Mouse (Mus musculus): ENCODE measurements around the gene Zfp867. TPM values are rescaled to one million over a fixed set of nuclear protein-coding genes. Genes with fewer than 3 reads are reported as not detected.
A peak's percentile ranks its signal among the peaks of the same experiment; 100 is the strongest.

The Zfp867 gene
- polyA plus RNA-seq, 1 experiment = 1.3 TPM

GRCm38 (mm10) chr11:59496672-59497310, 24.5 kb upstream of the Zfp867 start:
- Histone ChIP-seq H3K4me3 (no peak overlapping the region), H3K36me3 (ENCODE audit: control insufficient read depth, insufficient read depth) (peaks cover 51% of the 10 kb centered on the region), H3K27me3 (ENCODE audit: control insufficient read depth, insufficient read depth, insufficient read length) (no peaks in the 10 kb centered on the region), H3ac (ENCODE audit: control insufficient read depth, insufficient read length) (no peak overlapping the region), H3K79me2 (ENCODE audit: control insufficient read depth, insufficient read depth) (peaks cover 3% of the 10 kb centered on the region), H3K4me2 (ENCODE audit: low read depth) (peak overlapping the region; percentile 34)
- TF ChIP-seq E2F4 (IDR thresholded peaks at IDR 0.05; ENCODE audit: insufficient read depth) (no peak), MYOG (IDR thresholded peaks at IDR 0.05; ENCODE audit: control insufficient read depth in 1 of 3, insufficient read depth in 1 of 3, insufficient read length in 2 of 3, low read depth in 2 of 3) (no peak), REST (IDR thresholded peaks at IDR 0.05; ENCODE audit: insufficient read depth, insufficient read length) (no peak), USF1 (IDR thresholded peaks at IDR 0.05; ENCODE audit: low read depth) (no peak), TCF3 (IDR thresholded peaks at IDR 0.05; ENCODE audit: insufficient read length, low read depth) (no peak), MAX (IDR thresholded peaks at IDR 0.05; ENCODE audit: low read depth) (no peak), SRF (IDR thresholded peaks at IDR 0.05; ENCODE audit: control insufficient read depth, insufficient read length, low read depth) (no peak), POLR2AphosphoS2 (IDR thresholded peaks at IDR 0.05; ENCODE audit: insufficient read length, low read depth) (no peak), MYOD1 (IDR thresholded peaks at IDR 0.05; ENCODE audit: control insufficient read depth in 1 of 3, insufficient read length in 2 of 3, low read depth in 2 of 3) (no peak), TCF12 (IDR thresholded peaks at IDR 0.05; ENCODE audit: insufficient read depth, poor library complexity, severe bottlenecking) (no peak), CEBPB (IDR thresholded peaks at IDR 0.05; ENCODE audit: insufficient read depth, poor library complexity, severe bottlenecking) (no peak), POLR2A (IDR thresholded peaks at IDR 0.05; ENCODE audit: insufficient read length, low read depth) (no peak)

GRCm38 (mm10) chr11:59486222-59486621, 13.9 kb upstream of the Zfp867 start:
- Histone ChIP-seq H3K4me2 (ENCODE audit: low read depth) (no peak overlapping the region), H3K36me3 (ENCODE audit: control insufficient read depth, insufficient read depth) (peaks cover 6% of the 10 kb centered on the region), H3K27me3 (ENCODE audit: control insufficient read depth, insufficient read depth, insufficient read length) (no peaks in the 10 kb centered on the region), H3ac (ENCODE audit: control insufficient read depth, insufficient read length) (no peak overlapping the region), H3K4me3 (no peak overlapping the region), H3K79me2 (ENCODE audit: control insufficient read depth, insufficient read depth) (no peaks in the 10 kb centered on the region)
- TF ChIP-seq MYOD1 (IDR thresholded peaks at IDR 0.05; ENCODE audit: control insufficient read depth in 1 of 3, insufficient read length in 2 of 3, low read depth in 2 of 3) (no peak), MAX (IDR thresholded peaks at IDR 0.05; ENCODE audit: low read depth) (no peak), TCF12 (IDR thresholded peaks at IDR 0.05; ENCODE audit: insufficient read depth, poor library complexity, severe bottlenecking) (no peak), MYOG (IDR thresholded peaks at IDR 0.05; ENCODE audit: control insufficient read depth in 1 of 3, insufficient read depth in 1 of 3, insufficient read length in 2 of 3, low read depth in 2 of 3) (no peak), CEBPB (IDR thresholded peaks at IDR 0.05; ENCODE audit: insufficient read depth, poor library complexity, severe bottlenecking) (no peak), E2F4 (IDR thresholded peaks at IDR 0.05; ENCODE audit: insufficient read depth) (no peak), SRF (IDR thresholded peaks at IDR 0.05; ENCODE audit: control insufficient read depth, insufficient read length, low read depth) (no peak), POLR2A (IDR thresholded peaks at IDR 0.05; ENCODE audit: insufficient read length, low read depth) (no peak), USF1 (IDR thresholded peaks at IDR 0.05; ENCODE audit: low read depth) (no peak), TCF3 (IDR thresholded peaks at IDR 0.05; ENCODE audit: insufficient read length, low read depth) (no peak), POLR2AphosphoS2 (IDR thresholded peaks at IDR 0.05; ENCODE audit: insufficient read length, low read depth) (no peak), REST (IDR thresholded peaks at IDR 0.05; ENCODE audit: insufficient read depth, insufficient read length) (no peak)

- H3K36me3 ChIP-seq (ENCODE audit: control insufficient read depth, insufficient read depth) = peaks cover 6% of the 10 kb centered on the region
- no peak overlapping the region for H3K4me3 ChIP-seq
- no peak overlapping the region for H3K4me2 ChIP-seq (ENCODE audit: low read depth)
- H3ac ChIP-seq (ENCODE audit: control insufficient read depth, insufficient read length) = no peak overlapping the region
- H3K27me3 ChIP-seq (ENCODE audit: control insufficient read depth, insufficient read depth, insufficient read length) = no peaks in the 10 kb centered on the region
- no peaks in the 10 kb centered on the region for H3K79me2 ChIP-seq (ENCODE audit: control insufficient read depth, insufficient read depth)
- TF ChIP-seq POLR2AphosphoS2 (IDR thresholded peaks at IDR 0.05; ENCODE audit: insufficient read length, low read depth) (peak; percentile 43), MYOD1 (IDR thresholded peaks at IDR 0.05; ENCODE audit: control insufficient read depth in 1 of 3, insufficient read length in 2 of 3, low read depth in 2 of 3) (no peak), TCF12 (IDR thresholded peaks at IDR 0.05; ENCODE audit: insufficient read depth, poor library complexity, severe bottlenecking) (no peak), CEBPB (IDR thresholded peaks at IDR 0.05; ENCODE audit: insufficient read depth, poor library complexity, severe bottlenecking) (no peak), REST (IDR thresholded peaks at IDR 0.05; ENCODE audit: insufficient read depth, insufficient read length) (no peak), POLR2A (IDR thresholded peaks at IDR 0.05; ENCODE audit: insufficient read length, low read depth) (no peak)
Measured at GRCm38 (mm10) chr11:59485641-59486040, 13.4 kb upstream of the Zfp867 start.

- H3K4me3 ChIP-seq = no peak overlapping the region
- H3ac ChIP-seq (ENCODE audit: control insufficient read depth, insufficient read length) = no peak overlapping the region
- no peaks in the 10 kb centered on the region for H3K79me2 ChIP-seq (ENCODE audit: control insufficient read depth, insufficient read depth)
- H3K27me3 ChIP-seq (ENCODE audit: control insufficient read depth, insufficient read depth, insufficient read length) = no peaks in the 10 kb centered on the region
- TF ChIP-seq USF1 (IDR thresholded peaks at IDR 0.05; ENCODE audit: low read depth) = no peak
- TF ChIP-seq CEBPB (IDR thresholded peaks at IDR 0.05; ENCODE audit: insufficient read depth, poor library complexity, severe bottlenecking) = no peak
- TF ChIP-seq TCF12 (IDR thresholded peaks at IDR 0.05; ENCODE audit: insufficient read depth, poor library complexity, severe bottlenecking) = no peak
- no peak for TF ChIP-seq POLR2AphosphoS2 (IDR thresholded peaks at IDR 0.05; ENCODE audit: insufficient read length, low read depth)
- TF ChIP-seq SRF (IDR thresholded peaks at IDR 0.05; ENCODE audit: control insufficient read depth, insufficient read length, low read depth) = no peak
- TF ChIP-seq MAX (IDR thresholded peaks at IDR 0.05; ENCODE audit: low read depth) = no peak
- TF ChIP-seq REST (IDR thresholded peaks at IDR 0.05; ENCODE audit: insufficient read depth, insufficient read length) = no peak
- no peak for TF ChIP-seq E2F4 (IDR thresholded peaks at IDR 0.05; ENCODE audit: insufficient read depth)
- no peak for TF ChIP-seq MYOG (IDR thresholded peaks at IDR 0.05; ENCODE audit: control insufficient read depth in 1 of 3, insufficient read depth in 1 of 3, insufficient read length in 2 of 3, low read depth in 2 of 3)
- TF ChIP-seq TCF3 (IDR thresholded peaks at IDR 0.05; ENCODE audit: insufficient read length, low read depth) = no peak
- TF ChIP-seq MYOD1 (IDR thresholded peaks at IDR 0.05; ENCODE audit: control insufficient read depth in 1 of 3, insufficient read length in 2 of 3, low read depth in 2 of 3) = no peak
- peaks cover 6% of the 10 kb centered on the region for H3K36me3 ChIP-seq (ENCODE audit: control insufficient read depth, insufficient read depth)
- no peak overlapping the region for H3K4me2 ChIP-seq (ENCODE audit: low read depth)
Measured at GRCm38 (mm10) chr11:59483212-59483611, 10.9 kb upstream of the Zfp867 start.
